Mouse (Mus musculus) lung, postnatal 10 days (tissue): ENCODE data around the gene Gm8764.
"Not testable (repeated sequence)": the region's sequence is repeated elsewhere in the genome, so short reads cannot be mapped to it uniquely, and the experiment has no call there.

Source experiments
- DNase-seq: peaks from one replicate; pipeline ENCODE4 v3.0.0; 2021

Gene Gm8764

DNA sequence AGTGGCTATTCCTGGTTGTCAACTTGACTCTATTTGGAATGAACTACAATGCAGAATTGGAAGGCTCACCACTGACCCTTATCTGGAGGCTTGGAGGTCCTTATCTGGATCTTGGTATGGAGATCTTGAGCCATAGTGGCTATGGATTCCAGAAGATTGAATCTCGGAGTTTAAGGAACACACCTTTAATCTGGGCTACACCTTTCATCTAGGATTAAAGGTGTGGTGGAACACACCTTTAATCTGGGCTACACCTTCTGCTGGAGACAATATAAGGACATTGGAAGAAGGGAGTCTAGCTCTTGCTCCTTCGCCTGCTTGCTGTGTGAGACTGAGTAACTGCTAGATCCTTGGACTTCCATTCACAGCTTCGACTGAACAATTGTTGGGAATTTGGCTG lies at the start of gene Gm8764:
Gm8764 (plus strand) TSS at position 301 of the 400 bp plus-strand sequence.
- DNase-seq: not testable (repeated sequence)

DNA sequence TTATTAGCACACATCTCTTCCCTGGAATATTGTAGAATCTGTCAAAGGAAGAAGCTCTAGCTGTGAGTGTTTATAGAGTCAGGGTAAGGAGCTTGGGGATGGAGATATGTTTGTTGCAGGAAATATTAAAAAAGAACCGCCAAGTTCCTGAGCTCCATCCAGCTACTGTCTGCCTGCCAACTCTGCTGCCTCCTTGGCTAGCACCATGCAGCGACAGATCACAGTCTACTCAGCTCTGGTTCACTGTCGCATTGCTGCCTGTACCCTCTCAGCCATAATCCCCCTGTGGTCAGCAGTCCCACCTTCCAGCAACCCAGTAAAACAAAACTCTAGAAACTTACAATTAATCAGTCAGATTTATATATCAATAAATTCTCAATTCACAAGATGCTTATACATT lies 49.8 kb upstream of the Gm8764 start:
- DNase-seq: no peak

DNA sequence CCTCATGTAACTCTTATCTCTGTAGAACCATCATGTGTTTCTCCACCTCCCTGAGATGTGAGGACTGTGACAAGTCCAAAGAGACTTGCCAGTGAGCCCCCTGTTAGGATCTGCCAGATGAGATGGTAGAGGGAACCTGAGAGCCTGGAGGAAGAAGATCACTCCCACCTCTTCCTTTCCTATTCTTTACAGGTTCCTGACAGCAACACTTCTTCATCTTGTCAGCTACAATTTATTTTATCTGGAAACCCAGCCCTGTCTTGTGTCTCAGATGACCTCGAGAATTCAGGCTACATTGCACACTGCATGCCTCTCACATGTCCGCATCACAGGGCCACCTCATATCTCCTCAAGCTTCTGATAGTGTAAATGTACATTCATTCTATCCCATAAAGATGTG lies 41.5 kb upstream of the Gm8764 start:
- DNase-seq: no peak

- not testable (repeated sequence) for DNase-seq
These were observed 17.1 kb upstream of the Gm8764 start, which contains the start of gene Gm21293 for GRCm38 (mm10) chr10:104142687-104143086. Gm21293 (plus strand) TSS chr10:104142987.

GRCm38 (mm10) chr10:104151197-104151596 lies 8.6 kb upstream of the Gm8764 start, which contains the start of gene Gm6763:
Gm6763 (plus strand) TSS chr10:104151497.
- not testable (repeated sequence) for DNase-seq

DNA sequence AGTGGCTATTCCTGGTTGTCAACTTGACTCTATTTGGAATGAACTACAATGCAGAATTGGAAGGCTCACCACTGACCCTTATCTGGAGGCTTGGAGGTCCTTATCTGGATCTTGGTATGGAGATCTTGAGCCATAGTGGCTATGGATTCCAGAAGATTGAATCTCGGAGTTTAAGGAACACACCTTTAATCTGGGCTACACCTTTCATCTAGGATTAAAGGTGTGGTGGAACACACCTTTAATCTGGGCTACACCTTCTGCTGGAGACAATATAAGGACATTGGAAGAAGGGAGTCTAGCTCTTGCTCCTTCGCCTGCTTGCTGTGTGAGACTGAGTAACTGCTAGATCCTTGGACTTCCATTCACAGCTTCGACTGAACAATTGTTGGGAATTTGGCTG lies 8.4 kb downstream of the Gm8764 start, which contains the start of gene Gm21304:
Gm21304 (plus strand) TSS at position 301 of the 400 bp plus-strand sequence.
- not testable (repeated sequence) for DNase-seq

DNA sequence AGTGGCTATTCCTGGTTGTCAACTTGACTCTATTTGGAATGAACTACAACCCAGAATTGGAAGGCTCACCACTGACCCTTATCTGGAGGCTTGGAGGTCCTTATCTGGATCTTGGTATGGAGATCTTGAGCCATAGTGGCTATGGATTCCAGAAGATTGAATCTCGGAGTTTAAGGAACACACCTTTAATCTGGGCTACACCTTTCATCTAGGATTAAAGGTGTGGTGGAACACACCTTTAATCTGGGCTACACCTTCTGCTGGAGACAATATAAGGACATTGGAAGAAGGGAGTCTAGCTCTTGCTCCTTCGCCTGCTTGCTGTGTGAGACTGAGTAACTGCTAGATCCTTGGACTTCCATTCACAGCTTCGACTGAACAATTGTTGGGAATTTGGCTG lies 16.9 kb downstream of the Gm8764 start, which contains the start of gene Gm21312:
Gm21312 (plus strand) TSS at position 301 of the 400 bp plus-strand sequence.
- DNase-seq: not testable (repeated sequence)

GRCm38 (mm10) chr10:104185233-104185632 lies 25.4 kb downstream of the Gm8764 start, which contains the start of gene Gm20765:
Gm20765 (plus strand) TSS chr10:104185533.
- DNase-seq: not testable (repeated sequence)

- DNase-seq: not testable (repeated sequence)
These were observed 33.9 kb downstream of the Gm8764 start, which contains the start of gene Gm4340 for GRCm38 (mm10) chr10:104193742-104194141. Gm4340 (plus strand) TSS chr10:104194042.

DNA sequence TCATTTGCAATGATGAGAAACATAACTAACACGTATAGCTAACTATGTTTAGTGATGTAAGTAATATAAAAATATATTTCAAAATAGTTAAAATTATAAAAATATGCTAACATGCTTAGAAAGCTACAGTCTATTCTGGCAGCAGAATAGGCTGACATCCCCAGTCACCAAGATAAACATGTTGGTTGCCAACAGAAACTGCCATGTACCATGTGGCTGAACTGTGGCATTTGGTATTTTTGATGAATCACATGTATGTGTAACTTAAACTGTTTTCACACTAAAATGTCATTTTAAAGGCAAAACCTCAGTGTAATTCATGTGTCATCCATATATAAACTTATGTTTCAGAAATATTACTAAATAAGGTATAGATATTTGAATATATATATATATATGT lies 49.8 kb downstream of the Gm8764 start:
- no peak for DNase-seq

DNA sequence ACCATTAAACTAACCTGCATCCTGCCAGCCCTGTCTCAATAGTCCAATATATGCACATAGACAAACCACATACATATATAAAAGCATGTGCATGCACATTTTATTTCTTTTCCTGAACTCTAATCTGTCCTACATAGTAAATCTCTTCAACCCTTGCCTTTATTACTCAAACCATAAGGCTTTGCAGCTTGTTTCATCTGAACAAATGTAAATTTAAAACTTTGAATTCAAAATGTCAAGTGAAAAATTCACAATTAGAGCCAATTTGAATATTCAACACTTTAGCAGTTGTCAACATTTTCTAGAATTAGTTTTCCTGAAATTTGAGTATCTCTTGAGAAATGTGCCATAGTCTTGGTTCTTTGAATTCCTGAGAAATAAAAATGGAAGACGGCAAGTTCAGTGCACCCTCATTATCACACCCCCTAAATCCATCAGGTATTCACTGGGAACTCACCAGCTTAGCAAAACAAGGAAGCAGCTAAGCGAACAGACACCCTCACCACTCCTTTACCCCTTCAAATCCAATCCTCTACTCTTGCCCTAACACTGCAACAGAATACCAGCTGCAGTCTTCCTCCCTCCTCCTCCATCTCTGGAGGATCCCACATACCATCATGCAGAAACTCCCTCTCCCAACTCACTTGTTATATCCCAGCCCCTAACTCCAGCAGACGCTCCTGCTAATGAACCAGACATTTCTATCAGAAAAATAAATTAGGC lies 50.6 kb downstream of the Gm8764 start:
- DNase-seq: no peak
